Mouse (Mus musculus) forebrain, embryonic 12.5 days (tissue): ENCODE measurements around the gene Gm12166. TPM values are rescaled to one million over a fixed set of nuclear protein-coding genes. Genes with fewer than 3 reads are reported as not detected.

ENCODE experiments used
- ATAC-seq: fragments of 200-750 bp; cut with Nextera tagmentation; 2 replicates; pipeline ENCODE4 v1.8.0; 2017; ENCODE audit warnings: moderate TSS enrichment; ENCODE audit not compliant: low FRiP score
- H3K27ac ChIP-seq: fragments of 300-500 bp; sonication (generic); 2 replicates; pipeline ENCODE4 v1.5.1; 2016; ENCODE audit warnings: mild to moderate bottlenecking
- H3K27me3 ChIP-seq: fragments of 300-500 bp; sonication (generic); 2 replicates; pipeline ENCODE4 v1.6.1; 2016; ENCODE audit warnings: mild to moderate bottlenecking
- H3K36me3 ChIP-seq: fragments of 300-500 bp; sonication (generic); replicated peaks from 2 replicates; pipeline ENCODE4 v1.6.1; 2016; ENCODE audit warnings: mild to moderate bottlenecking
- H3K4me1 ChIP-seq: fragments of 300-500 bp; sonication (generic); 2 replicates; pipeline ENCODE4 v1.6.1; 2016
- H3K4me2 ChIP-seq: fragments of 300-500 bp; sonication (generic); 2 replicates; pipeline ENCODE4 v1.6.1; 2016; ENCODE audit warnings: mild to moderate bottlenecking, moderate library complexity
- H3K4me3 ChIP-seq: fragments of 300-500 bp; sonication (generic); replicated peaks from 2 replicates; pipeline ENCODE4 v1.5.1; 2016; ENCODE audit warnings: mild to moderate bottlenecking
- H3K9ac ChIP-seq: fragments of 300-500 bp; sonication (generic); 2 replicates; pipeline ENCODE4 v1.6.1; 2016; ENCODE audit warnings: mild to moderate bottlenecking
- H3K9me3 ChIP-seq: fragments of 300-500 bp; sonication (generic); 2 replicates; pipeline ENCODE4 v1.6.1; 2016
- WGBS: fragments of 180-500 bp; shearing (Covaris S2); methylation state at CpG from one replicate; pipeline ENCODE4 v1.1.7; 2016; 5-methylcytosine and 5-hydroxymethylcytosine counted together
- polyA plus RNA-seq: library from polyadenylated mRNA; unstranded; fragments of >200 nt; fragmentation: Nextera tagmentation; extraction: Ambion mirVana; gene quantifications from 2 replicates; pipeline ENCODE4 v1.2.1, GENCODE M21; 2016

Gm12166 gene
- polyA plus RNA-seq, 1 experiment from 2014 or later: 3.2 TPM

GRCm38 (mm10) chr11:46041607-46042267 lies 10.4 kb downstream of the Gm12166 start:
- H3K27ac ChIP-seq: no peak overlapping the region
- no peak overlapping the region for H3K4me2 ChIP-seq
- no peaks in the 10 kb centered on the region for H3K9me3 ChIP-seq
- no peak for ATAC-seq
- 86% methylated on average over 12 of the region's 12 CpGs for WGBS
- H3K27me3 ChIP-seq: no peaks in the 10 kb centered on the region
- no peaks in the 10 kb centered on the region for H3K36me3 ChIP-seq
- H3K4me3 ChIP-seq: no peak overlapping the region
- no peak overlapping the region for H3K9ac ChIP-seq
- H3K4me1 ChIP-seq: no peaks in the 10 kb centered on the region; the same call in 1 of the 2 replicates

- Histone ChIP-seq H3K9me3 (no peaks in the 10 kb centered on the region), H3K4me1 (no peaks in the 10 kb centered on the region; the same call in 1 of the 2 replicates), H3K36me3 (no peaks in the 10 kb centered on the region), H3K27me3 (no peaks in the 10 kb centered on the region), H3K9ac (no peak overlapping the region), H3K4me3 (no peak overlapping the region), H3K4me2 (no peak overlapping the region), H3K27ac (no peak overlapping the region)
- WGBS: 89% methylated on average over 9 of the region's 9 CpGs
- no peak for ATAC-seq
Observed at GRCm38 (mm10) chr11:46040841-46041556, 11.1 kb downstream of the Gm12166 start.

GRCm38 (mm10) chr11:46039335-46039734 lies 12.8 kb downstream of the Gm12166 start:
- H3K27me3 ChIP-seq: no peaks in the 10 kb centered on the region
- no peak overlapping the region for H3K4me3 ChIP-seq
- H3K4me1 ChIP-seq: no peaks in the 10 kb centered on the region; the same call in 1 of the 2 replicates
- no peaks in the 10 kb centered on the region for H3K36me3 ChIP-seq
- WGBS: 82% methylated on average over 11 of the region's 11 CpGs
- no peak overlapping the region for H3K9ac ChIP-seq
- no peak overlapping the region for H3K4me2 ChIP-seq
- no peak overlapping the region for H3K27ac ChIP-seq
- H3K9me3 ChIP-seq: no peaks in the 10 kb centered on the region
- no peak for ATAC-seq

- Histone ChIP-seq H3K9ac (no peak overlapping the region), H3K9me3 (no peaks in the 10 kb centered on the region), H3K27me3 (no peaks in the 10 kb centered on the region), H3K36me3 (no peaks in the 10 kb centered on the region), H3K4me2 (no peak overlapping the region), H3K4me3 (no peak overlapping the region), H3K4me1 (no peaks in the 10 kb centered on the region; the same call in 1 of the 2 replicates), H3K27ac (no peak overlapping the region)
- whole genome bisulfite sequencing: 85% methylated on average over 15 of the region's 15 CpGs
- ATAC-seq: no peak
Observed at GRCm38 (mm10) chr11:46038901-46039300, 13.2 kb downstream of the Gm12166 start.

- Histone ChIP-seq H3K4me2 (no peak overlapping the region), H3K4me1 (no peaks in the 10 kb centered on the region; the same call in 1 of the 2 replicates), H3K36me3 (no peaks in the 10 kb centered on the region), H3K4me3 (no peak overlapping the region), H3K27me3 (no peaks in the 10 kb centered on the region), H3K27ac (no peak overlapping the region), H3K9me3 (no peaks in the 10 kb centered on the region), H3K9ac (no peak overlapping the region)
- ATAC-seq: no peak
- WGBS: 96% methylated on average over 10 of the region's 10 CpGs
Observed at GRCm38 (mm10) chr11:46036374-46036773, 15.7 kb downstream of the Gm12166 start.

- no peak overlapping the region for H3K4me2 ChIP-seq
- H3K4me1 ChIP-seq: no peaks in the 10 kb centered on the region
- no peak overlapping the region for H3K9ac ChIP-seq
- no peaks in the 10 kb centered on the region for H3K36me3 ChIP-seq
- WGBS: 92% methylated on average over 7 of the region's 7 CpGs
- H3K9me3 ChIP-seq: no peaks in the 10 kb centered on the region
- H3K27ac ChIP-seq: no peak overlapping the region
- H3K27me3 ChIP-seq: no peaks in the 10 kb centered on the region
- H3K4me3 ChIP-seq: no peak overlapping the region
- ATAC-seq: no peak
Observed at GRCm38 (mm10) chr11:46032956-46033355, 19.2 kb downstream of the Gm12166 start.

GRCm38 (mm10) chr11:46031470-46031869 lies 20.7 kb downstream of the Gm12166 start:
- Histone ChIP-seq H3K36me3 (no peaks in the 10 kb centered on the region), H3K4me3 (no peak overlapping the region), H3K4me1 (no peaks in the 10 kb centered on the region), H3K9ac (no peak overlapping the region), H3K9me3 (no peaks in the 10 kb centered on the region), H3K4me2 (no peak overlapping the region), H3K27me3 (no peaks in the 10 kb centered on the region), H3K27ac (no peak overlapping the region)
- ATAC-seq: no peak
- WGBS: 65% methylated on average over 3 of the region's 3 CpGs

- ATAC-seq: no peak
- WGBS: 55% methylated on average over 2 of the region's 2 CpGs
Observed at GRCm38 (mm10) chr11:46030026-46030425, 22.1 kb downstream of the Gm12166 start.

GRCm38 (mm10) chr11:46029485-46029884 lies 22.6 kb downstream of the Gm12166 start:
- H3K4me3 ChIP-seq: no peak overlapping the region
- WGBS: 79% methylated on average over 2 of the region's 2 CpGs
- no peak overlapping the region for H3K9ac ChIP-seq
- no peaks in the 10 kb centered on the region for H3K27me3 ChIP-seq
- H3K27ac ChIP-seq: no peak overlapping the region
- no peaks in the 10 kb centered on the region for H3K36me3 ChIP-seq
- H3K4me1 ChIP-seq: peaks cover 4% of the 10 kb centered on the region; the same call in 1 of the 2 replicates
- no peak overlapping the region for H3K4me2 ChIP-seq
- no peak for ATAC-seq
- no peaks in the 10 kb centered on the region for H3K9me3 ChIP-seq

More at GRCm38 (mm10) chr11:46030026-46030425, 22.1 kb downstream of the Gm12166 start:
- Histone ChIP-seq H3K36me3 (no peaks in the 10 kb centered on the region), H3K4me3 (no peak overlapping the region), H3K9ac (no peak overlapping the region), H3K4me2 (no peak overlapping the region), H3K4me1 (peaks cover 4% of the 10 kb centered on the region; the same call in 1 of the 2 replicates), H3K27ac (no peak overlapping the region), H3K9me3 (no peaks in the 10 kb centered on the region), H3K27me3 (no peaks in the 10 kb centered on the region)

- WGBS: 82% methylated on average over 6 of the region's 6 CpGs
- Histone ChIP-seq H3K36me3 (no peaks in the 10 kb centered on the region), H3K27ac (no peak overlapping the region), H3K4me1 (peaks cover 4% of the 10 kb centered on the region; the same call in 1 of the 2 replicates), H3K9ac (no peak overlapping the region), H3K4me3 (no peak overlapping the region), H3K9me3 (no peaks in the 10 kb centered on the region), H3K27me3 (no peaks in the 10 kb centered on the region), H3K4me2 (no peak overlapping the region)
- ATAC-seq: no peak
Observed at GRCm38 (mm10) chr11:46027952-46028814, 23.9 kb downstream of the Gm12166 start.

- no peak overlapping the region for H3K27ac ChIP-seq
- H3K4me3 ChIP-seq: no peak overlapping the region
- H3K4me1 ChIP-seq: peaks cover 4% of the 10 kb centered on the region; the same call in 1 of the 2 replicates
- no peaks in the 10 kb centered on the region for H3K36me3 ChIP-seq
- ATAC-seq: no peak
- 69% methylated on average over 7 of the region's 7 CpGs for WGBS
- no peaks in the 10 kb centered on the region for H3K9me3 ChIP-seq
- no peaks in the 10 kb centered on the region for H3K27me3 ChIP-seq
- H3K9ac ChIP-seq: no peak overlapping the region
- no peak overlapping the region for H3K4me2 ChIP-seq
Observed at GRCm38 (mm10) chr11:46025962-46026392, 26.1 kb downstream of the Gm12166 start.

- Histone ChIP-seq H3K9ac (no peak overlapping the region), H3K9me3 (no peaks in the 10 kb centered on the region), H3K4me3 (no peak overlapping the region), H3K4me1 (peaks cover 4% of the 10 kb centered on the region; the same call in 1 of the 2 replicates), H3K27me3 (no peaks in the 10 kb centered on the region), H3K36me3 (no peaks in the 10 kb centered on the region), H3K27ac (no peak overlapping the region), H3K4me2 (no peak overlapping the region)
- no peak for ATAC-seq
- WGBS: 91% methylated on average over 6 of the region's 6 CpGs
Observed at GRCm38 (mm10) chr11:46022983-46023382, 29.1 kb downstream of the Gm12166 start.
